Mouse (Mus musculus): ENCODE measurements around the gene Ensa.
"Not testable (repeated sequence)": the region's sequence is repeated elsewhere in the genome, so short reads cannot be mapped to it uniquely, and the experiment has no call there.

Ensa gene

DNA sequence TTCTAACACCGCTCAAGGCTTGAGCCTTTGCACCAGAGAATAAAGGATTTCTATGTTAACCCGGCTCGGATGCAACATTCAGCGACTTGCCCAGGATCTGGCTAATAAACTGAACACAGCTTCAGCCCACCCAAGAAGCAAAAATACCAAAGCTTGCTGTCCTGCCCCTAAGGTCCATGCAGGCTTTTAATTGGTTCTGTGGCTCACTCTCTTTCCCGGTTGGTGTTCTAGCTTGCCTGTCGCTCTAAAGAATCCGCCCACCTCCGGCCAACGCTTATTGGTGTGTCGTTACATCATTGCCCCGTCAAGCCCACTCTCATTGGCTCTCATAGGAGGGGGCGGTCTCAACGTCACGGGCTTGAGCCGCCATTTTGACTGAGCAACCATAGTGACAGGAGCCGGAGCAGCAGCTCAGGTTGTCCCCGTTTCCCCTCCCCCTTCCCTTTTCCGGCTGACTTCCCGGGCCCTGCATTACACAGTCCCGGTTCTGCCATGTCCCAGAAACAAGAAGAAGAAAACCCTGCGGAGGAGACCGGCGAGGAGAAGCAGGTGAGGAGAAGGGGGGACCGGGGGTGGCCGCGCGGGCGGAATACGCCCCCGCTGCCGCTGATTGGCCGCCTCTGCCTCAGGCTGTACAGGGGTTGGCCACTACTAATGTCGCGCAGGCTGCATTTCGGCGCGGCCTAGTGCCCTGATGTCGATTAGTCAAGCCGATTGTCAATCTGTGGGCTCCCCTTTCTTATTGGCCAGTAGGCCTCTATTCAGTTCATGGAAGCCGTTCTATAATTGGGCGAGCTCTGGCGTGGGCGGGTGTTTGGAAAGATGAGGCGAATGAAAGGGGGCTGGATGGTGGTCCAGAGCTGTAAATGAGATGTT, at the start of gene Ensa:
TSS of gene Ensa (plus strand) at position 366 of the 876 bp plus-strand sequence.
- DNase-seq (ENCODE audit: low spot score): peak; percentile 100

DNA sequence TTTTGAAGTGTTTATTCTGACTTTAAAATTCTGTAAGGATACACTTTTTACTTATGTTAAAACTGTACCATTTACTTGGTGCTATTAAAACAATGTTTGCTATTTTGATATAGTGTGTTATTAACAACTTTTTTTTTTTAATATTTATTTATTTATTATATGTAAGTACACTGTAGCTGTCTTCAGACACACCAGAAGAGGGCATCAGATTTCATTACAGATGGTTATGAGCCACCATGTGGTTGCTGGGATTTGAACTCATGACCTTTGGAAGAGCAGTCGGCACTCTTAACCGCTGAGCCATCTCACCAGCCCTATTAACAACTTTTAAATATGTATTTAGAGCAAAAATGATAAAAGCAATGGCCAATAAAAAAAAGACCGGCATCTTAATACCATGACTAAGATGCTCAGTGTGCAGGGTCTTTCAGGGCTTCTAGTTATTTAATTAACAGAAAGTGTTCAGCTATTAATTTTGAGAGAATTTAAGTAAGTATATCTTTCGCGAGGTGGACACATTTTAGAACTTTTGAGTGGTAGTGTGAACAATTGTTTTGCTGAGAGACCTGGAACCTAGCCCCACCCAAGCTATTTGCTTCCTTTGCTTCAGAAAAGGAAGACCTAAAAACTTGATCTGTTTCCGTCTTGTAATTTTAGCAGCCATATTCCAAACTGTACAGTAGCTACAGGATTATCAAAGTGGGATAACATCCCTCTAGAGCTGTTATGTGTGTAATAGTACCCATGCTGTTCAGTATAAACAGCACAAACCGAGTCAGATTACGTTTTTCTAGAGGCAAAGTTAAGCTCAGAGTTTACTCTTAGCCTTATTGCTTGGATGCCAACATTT, 36.8 kb upstream of the Ensa start:
- no peak for DNase-seq (ENCODE audit: low spot score)

DNA sequence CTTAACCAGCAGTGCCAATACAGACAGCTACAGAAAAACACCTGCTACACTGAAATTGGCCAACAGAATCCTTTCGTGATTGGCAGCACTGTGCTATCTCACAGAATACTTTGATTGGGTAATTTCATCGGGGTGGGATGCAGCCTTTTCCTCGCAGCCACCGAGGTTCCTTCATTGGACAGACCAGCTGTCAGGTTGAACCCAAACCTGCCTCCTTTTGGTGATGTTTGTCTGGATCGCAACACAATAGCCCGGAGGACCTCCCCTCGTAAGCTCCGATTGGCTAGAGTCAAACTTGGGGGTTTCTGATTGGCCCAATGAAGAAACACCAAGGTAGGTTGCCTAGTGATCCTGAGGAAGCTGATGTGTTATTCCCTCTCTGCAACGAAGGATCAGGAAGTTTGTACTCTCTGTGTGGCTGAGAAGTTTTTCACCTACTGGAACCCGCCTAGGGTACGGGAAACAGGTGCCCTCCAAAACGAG, 36.1 kb upstream of the Ensa start, which contains the start of gene Golph3l:
TSS of gene Golph3l (plus strand) at position 331 of the 483 bp plus-strand sequence.
- peak; percentile 96 for DNase-seq (ENCODE audit: low spot score)

DNA sequence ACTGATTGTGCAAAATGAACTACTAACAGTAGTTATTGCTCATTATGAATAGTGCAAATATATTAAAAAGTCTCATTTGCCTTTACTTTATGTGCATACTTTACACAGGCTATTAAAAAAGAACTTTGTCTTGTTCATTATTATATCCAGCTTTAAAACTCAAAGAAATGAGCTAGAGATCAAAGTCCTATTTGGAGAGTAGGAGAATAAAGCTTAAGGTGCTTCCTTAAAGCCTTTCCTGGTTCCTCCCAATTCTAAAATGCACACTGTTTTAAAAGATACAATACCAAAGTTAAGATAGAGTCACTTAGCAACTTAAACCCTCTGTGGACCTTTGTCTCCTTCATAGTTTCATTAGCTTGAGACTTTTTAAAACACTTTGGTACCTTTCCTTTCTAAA, 26.1 kb upstream of the Ensa start:
- DNase-seq (ENCODE audit: low spot score): no peak

DNA sequence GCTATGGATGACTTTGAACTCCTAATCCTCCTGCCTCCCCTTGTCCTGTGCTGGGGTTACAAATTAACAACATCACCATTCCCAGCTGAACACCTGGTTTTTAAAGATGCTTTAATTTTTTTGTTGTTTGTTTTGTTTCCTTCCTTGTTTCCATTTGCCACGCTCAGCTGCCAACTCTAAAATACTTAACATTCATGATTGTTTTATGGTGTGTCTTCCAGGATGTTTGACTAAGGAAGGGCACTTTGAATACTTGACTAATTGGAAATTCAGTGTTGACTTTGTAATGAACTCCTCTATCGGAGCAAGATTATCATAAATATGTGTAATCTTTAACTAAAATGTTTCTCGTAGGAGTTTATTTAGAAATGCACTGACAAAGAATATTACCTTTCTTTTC, 23.5 kb upstream of the Ensa start:
- DNase-seq (ENCODE audit: low spot score): no peak

DNA sequence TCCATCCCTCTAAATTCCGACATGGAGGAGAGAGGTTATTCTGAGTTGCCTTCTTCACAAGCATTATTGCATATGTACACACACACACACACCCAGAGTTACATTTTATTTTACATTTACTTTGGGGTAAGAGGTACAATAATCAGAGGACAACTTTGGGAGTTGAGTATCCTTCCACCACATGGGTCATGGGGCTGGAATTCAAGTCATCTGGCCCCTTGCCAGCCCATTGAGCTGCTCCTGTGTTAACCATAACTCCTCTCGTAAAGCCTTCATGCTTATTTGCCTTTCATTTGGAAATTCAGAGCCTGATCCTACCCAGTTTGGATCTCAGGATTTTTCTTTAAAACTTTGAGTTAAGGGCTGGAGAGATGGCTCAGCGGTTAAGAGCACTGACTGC, 18.7 kb upstream of the Ensa start:
- DNase-seq (ENCODE audit: low spot score): no peak

DNA sequence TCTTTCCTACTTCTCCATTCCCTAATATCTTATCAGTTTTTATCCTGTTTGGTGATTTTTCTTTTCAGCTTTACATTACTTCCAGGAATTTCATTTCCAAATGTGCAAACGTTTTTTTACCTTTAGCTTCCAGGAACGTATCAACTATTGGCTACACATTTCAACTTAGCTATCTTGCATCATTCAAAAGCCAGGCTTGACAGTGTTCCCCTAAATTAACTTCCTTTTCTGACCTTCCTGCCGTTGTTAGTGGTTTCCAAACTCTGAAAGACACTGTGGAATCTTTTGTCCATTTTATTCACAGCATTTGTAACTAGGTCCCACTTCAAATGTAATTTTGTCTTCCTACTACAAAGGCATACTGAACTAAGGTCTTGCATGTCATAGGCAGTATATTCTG, 15.6 kb upstream of the Ensa start:
- no peak for DNase-seq (ENCODE audit: low spot score)

DNA sequence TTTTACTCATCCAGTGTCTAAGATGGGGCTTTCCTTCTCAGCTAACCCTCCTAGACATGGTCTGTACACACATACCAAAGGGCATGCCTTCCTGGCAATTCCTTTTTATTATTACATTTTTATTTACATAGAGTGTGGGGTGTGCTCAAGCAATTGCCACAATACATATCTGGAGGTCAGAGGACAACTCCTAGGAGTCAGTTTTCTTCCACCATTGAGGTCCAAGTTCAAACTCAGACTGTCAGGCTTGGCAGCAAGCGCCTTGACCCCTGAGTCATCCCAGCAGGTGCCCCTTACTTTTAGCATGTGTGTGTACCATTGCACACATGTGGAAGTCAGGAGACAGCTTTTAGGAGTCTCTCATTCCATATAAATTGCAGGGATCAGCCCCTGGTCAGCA, 10.8 kb upstream of the Ensa start:
- DNase-seq (ENCODE audit: low spot score): no peak

DNA sequence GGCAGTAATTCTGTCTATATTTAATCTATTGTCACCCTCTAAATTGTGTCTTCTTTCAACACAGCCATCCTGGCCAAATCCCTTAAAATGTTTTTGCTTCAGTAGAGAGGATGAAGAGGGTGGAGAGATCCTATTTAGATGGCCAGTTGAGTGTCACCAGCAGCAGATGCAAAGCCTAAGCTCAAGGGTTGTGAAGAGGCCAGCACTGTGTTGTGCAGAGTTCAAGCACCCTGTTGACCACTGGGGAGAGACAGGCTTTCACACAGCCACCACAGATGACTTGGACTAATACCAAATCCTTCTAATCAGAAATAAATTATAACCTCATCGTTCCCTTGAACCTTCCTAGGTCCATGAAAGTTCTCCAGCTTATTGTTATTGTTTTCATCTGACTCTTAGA, 6.3 kb upstream of the Ensa start:
- no peak for DNase-seq (ENCODE audit: low spot score)

DNA sequence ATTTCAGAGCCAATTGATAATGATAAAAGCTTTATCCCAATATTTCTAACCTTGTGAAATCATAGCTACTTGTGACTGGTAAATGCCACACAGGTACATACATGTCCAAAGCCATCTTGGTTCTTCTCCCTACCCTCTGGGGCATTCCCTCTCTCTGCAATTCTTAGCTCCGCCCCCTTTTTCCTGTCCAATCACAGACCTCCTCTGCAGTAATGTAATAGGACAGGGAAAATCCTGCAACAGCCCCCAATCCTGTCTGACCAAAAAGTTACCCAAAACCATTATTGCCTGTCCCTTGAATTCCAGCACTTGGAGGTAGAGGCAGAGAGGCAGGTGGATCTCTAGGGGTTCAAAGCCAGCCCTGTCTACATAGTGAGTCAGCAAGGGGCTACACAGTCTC, 3.6 kb upstream of the Ensa start:
- no peak for DNase-seq (ENCODE audit: low spot score)

DNA sequence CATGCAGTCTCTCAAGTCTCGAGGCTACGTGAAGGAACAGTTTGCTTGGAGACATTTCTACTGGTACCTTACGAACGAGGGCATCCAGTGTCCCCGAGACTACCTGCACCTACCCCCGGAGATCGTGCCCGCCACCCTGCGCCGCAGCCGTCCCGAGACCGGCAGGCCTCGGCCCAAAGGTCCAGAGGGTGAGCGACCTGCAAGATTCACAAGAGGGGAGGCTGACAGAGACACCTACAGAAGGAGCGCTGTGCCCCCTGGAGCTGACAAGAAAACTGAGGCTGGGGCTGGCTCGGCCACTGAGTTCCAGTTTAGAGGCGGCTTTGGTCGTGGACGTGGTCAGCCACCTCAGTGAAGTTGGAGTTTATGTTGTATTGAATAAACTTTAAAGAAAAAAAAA, 2.4 kb upstream of the Ensa start:
- not testable (repeated sequence) for DNase-seq (ENCODE audit: low spot score)

DNA sequence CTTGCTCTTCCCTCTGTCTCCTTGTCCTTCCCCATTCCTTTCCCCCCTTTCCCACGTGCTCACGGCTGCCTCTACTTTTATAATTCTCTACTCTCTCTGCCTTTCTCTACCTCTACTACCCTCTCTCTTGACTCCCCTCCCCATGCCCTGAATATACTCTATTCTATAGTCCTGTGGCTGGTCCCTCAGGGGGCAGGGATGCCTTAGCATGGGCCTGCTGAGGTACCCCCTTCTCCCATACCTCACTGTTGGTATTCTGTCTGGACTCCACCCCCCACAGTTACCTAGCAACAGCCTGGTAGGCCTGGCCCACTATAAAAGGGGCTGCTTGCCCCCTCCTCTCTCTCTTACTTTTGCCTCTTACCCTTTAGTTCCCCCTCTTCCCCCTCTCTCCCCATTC, 1.2 kb upstream of the Ensa start:
- no peak for DNase-seq (ENCODE audit: low spot score)

DNA sequence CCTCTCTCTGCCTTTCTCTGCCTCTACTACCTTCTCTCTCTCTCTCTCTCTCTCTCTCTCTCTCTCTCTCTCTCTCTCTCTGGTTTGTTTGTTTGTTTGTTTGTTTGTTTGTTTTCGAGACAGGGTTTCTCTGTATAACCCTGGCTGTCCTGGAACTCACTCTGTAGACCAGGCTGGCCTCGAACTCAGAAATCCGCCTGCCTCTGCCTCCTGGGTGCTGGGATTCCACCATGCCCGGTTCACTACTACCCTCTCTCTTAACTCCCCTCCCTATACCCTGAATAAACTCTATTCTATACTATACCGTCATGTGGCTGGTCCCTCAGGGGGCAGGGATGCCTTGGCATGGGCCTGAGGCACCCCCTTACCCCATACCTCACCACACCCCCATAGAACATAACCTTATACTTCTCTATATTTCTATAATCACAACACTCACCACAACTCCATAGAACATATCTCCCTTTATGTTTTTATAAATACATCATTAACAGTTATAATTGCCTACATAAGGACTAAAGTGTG, 740 bp upstream of the Ensa start:
- DNase-seq (ENCODE audit: low spot score): not testable (repeated sequence)

DNA sequence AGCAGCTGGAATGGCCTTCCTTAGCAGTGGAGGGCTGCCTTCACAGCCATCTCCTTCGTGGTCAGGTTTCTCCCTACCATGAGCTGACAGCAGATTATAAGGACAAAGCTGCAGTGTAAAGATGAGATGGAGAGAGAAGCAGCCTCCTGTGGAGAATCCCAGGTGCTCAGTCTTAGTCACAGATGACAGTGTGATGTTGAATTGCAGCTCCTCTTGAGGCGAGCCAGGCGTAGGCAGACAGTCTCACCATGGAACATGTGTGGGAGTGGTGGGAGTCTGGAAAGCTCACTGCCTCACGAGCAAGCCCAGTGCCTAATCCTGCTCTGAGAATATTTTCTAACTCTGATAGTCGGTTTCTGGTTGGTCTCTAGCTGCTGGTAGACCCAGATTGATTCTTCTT, 3.0 kb downstream of the Ensa start:
- DNase-seq (ENCODE audit: low spot score): no peak

DNA sequence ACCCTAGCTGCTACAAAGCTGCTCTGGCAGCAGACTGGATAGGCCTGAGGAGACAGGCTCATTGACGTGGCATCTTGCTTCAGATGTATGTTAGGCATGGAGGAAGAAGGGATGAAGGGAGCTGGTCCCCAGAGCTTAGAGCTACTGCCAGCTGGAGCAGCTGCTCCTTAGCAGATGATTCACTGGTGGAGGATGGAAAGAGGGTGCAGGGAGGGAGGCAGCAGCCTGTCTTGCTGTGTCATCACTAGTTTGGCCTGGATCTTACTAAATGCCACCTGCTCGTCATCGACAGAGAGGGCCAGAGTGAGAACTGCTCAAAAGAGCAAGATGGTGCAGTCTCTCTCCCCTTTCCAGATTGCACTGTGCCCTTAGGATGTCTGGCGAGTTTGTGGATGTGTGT, 5.0 kb downstream of the Ensa start:
- DNase-seq (ENCODE audit: low spot score): no peak

DNA sequence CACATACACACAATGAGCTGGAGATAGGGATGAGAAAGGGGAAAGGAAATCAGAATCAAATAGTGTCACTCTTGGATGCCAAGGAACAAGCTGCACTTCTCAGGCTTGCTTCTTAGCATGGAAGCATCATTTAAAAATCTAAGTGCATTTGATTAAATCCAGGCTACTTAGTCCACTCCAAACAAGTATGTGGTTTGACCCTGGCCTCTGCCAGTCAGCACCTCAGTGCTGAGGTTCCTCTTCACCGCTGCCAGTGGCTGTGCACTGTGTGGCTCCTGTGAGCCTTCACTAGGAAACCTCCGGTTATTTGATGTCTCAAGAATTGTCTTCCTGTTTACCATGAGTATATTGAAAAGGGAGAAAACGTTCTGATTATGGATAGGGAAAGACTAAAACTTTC, 6.1 kb downstream of the Ensa start:
- DNase-seq (ENCODE audit: low spot score): no peak

DNA sequence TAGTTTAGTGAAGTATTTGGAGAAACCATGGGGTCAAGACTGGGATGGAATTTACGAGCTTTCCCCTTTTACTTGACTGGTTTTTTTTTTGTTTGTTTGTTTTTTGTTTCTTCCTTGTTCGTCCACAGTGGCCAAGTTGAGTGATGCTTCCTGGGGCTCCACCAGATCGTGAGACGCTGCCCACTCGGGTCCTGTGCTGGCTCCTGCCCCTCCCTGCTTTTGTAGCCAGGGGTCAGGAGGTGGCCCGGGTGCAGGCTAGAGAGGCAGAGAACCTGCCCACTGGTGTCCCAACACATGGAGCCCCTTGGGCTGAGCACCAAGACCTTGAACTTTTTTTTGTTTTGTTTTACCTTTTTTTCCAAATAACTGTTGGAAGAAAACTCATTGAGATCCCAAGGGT, 6.5 kb downstream of the Ensa start:
- DNase-seq (ENCODE audit: low spot score): no peak

DNA sequence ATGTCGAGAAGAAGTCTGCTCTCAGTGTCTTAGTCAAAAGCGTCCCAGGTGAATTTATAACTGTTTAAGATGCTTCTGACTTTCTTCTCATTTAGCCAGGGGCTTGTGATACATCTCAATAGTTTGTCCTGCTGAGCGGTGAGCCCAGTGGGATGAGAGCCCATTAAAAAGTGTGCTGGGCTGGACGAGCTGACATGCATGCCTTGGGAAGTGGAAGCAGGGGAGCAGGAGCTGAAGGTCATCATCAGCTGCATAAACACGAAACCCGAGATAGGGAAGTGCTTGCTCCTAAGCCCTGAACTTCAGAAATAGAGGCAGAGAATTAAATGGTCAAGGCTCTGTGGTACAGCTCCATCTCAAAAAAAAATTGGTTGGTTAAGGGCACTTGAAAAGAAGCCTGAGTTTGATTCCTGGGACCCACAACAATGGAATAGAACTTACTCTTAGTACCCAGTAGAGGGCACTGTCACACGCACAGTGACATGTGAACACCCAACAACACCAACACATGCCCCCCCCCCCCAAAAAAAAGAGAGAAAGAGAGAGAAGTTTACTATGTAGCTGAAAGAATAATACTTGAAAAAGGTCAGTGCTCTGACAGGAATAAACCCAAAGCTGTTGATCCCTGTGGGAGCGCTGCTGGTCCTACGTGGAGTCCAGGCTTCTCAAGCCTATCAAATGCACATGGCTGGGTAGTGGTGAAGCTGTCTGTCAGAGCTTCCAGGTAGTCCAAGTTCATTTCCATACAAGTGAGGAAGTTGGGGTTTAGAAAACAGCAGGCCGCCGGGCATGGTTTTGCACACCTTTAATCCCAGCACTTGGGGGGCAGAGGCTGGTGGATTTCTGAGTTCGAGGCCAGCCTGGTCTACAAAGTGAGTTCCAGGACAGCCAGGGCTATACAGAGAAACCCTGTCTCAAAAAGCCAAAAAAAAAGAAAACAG, 8.1 kb downstream of the Ensa start:
- peak; percentile 44 for DNase-seq (ENCODE audit: low spot score)

DNA sequence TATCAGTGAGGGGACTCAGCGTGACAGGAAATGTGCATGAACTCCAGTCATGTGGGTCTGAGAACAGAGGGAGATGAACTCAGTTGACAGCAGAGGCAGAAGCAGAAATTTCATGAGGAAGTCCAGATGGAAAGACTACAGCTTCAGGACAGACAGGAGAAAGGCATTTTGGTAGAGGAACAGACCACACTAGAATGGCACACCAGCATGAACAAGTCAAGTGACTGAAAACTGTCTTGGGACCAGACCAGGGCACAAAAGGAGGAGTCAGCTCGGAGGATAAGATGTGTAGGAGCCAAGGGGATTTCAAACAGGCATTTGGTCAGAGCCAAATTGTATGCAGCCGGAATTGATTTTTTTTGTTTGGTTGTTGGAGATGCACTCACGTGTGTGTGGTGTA, 10.8 kb downstream of the Ensa start:
- DNase-seq (ENCODE audit: low spot score): no peak

DNA sequence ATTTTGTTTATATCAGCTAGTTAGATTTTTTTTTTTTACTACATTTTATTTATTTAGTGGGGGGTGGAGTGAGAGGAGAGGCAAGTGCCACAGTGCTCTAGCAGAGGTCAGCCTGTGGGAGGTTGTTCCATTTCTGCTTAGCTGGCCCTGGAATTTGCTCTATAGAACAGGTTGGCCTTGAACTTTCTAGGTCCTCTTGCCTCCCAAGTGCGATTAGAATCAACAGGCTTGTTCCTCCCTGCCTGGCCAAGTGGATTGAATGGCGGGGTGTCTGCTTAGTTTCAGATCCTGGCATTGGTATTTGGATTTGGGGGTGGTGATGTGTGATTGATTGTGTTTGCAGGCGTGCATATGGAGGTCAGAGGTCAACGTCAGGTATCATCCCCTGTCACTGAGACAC, 11.3 kb downstream of the Ensa start:
- DNase-seq (ENCODE audit: low spot score): no peak

DNA sequence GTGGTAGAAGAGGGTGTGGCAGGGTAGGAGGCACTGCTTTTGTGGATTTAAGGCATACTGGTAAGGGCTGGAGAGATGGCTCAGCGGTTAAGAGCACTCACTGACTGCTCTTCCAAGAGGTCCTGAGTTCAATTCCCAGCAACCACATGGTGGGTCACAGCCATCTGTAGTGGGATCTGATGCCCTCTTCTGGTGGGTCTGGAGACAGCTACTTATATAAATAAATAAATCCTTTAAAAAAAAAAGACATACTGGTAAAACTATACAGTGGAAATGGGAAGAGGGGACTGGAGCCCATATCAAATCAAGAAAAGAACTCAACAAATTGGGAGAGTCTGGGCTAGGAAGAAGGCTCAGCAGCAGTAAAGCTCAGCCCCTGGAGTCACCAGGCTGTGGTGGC, 14.9 kb downstream of the Ensa start:
- no peak for DNase-seq (ENCODE audit: low spot score)

DNA sequence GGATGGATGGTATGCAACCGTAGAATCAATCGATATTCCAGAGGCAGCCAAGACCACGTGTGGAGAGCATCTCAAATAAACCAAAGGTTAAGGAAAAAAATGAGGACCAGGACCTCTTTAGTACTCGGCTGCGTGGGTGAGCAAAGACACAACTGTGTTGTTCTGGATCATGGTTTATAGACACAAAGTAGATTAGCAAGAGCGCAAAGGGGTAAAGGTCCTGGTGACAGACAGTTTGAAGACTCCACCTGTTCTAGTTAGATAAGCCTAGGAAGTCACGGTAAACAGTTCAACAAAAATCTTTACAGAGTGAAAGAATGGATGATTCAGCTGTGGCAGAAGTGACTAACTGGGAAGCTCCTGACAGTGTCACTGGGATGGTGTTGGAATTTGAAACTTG, 18.3 kb downstream of the Ensa start:
- no peak for DNase-seq (ENCODE audit: low spot score)
